Mouse (Mus musculus): Measurements from ENCODE around the gene Strbp.

Strbp gene

GRCm38 (mm10) chr2:37451667-37452375 lies 251.8 kb downstream of the Strbp start:
- 0 out of 2 replicates have a peak, but pooled peaks cover 2% of the 10 kb centered on the region for H3K36me3 ChIP-seq (ENCODE audit: control insufficient read depth, insufficient read depth, low read length, poor library complexity, severe bottlenecking)
- DNase-seq (ENCODE audit: low read depth, low spot score), result peak; percentile 96
- no peaks in the 10 kb centered on the region for H3K27me3 ChIP-seq (ENCODE audit: control insufficient read depth, insufficient read depth, low read length, poor library complexity, severe bottlenecking)

DNA sequence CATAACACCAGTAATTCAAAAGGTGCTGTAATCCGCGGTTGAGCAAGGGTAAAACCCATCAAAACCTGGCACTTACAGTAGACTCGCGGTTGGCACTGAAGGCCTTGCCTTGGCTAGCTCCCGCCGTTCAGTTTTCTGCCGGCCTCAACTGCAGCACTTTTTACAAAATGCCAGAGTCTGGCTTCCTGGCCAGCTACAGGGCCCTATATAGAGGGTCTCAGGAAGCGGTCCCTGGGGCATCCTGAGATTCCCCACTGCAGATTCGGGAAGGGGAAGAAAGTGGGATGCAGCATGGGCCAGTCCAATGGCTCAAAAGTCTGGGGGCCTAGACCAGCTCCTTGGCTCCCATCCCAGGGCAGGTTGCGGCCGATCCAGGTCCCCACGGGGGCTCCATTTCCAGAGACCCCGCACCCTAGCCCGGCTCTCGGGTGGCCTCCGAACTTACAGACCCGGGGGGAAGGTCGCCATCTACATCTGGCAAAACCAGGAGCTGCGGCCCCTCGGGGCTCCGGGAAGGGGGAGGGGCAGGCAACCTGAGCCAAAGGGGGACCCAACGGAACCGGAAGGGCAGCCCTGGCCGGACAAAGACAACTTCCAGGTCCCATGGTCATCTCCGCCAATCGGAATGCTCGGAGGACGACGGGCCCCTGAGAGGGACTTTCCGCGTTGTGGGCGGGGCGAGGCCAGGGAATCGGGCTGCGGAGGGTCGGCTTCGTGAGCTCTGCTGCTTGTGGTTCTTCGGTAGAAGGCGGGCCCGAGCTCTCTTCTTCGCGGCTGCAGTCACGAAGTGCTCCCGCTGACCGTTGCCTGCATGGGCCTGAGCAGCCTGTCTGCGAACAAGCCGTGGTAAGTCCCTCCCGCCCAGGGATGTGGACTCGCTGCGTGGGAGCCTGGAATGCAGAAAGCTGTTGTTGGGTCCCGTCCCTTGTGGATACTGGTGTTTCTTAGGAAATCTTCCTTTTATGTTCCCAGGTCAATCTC lies 260.8 kb downstream of the Strbp start, which contains the start of the genes Zbtb26, Zbtb6 and Rabgap1:
Gene Zbtb26, minus strand, starts transcription at position 525 of the 981 bp plus-strand sequence.
Gene Zbtb6, minus strand, starts transcription at position 561 of the 981 bp plus-strand sequence.
Gene Rabgap1, plus strand, starts transcription at position 669 of the 981 bp plus-strand sequence.
- H3K27me3 ChIP-seq (ENCODE audit: control insufficient read depth, insufficient read depth, low read length, poor library complexity, severe bottlenecking), result no peaks in the 10 kb centered on the region
- DNase-seq (ENCODE audit: low read depth, low spot score), result peak; percentile 93
- no peaks in the 10 kb centered on the region for H3K36me3 ChIP-seq (ENCODE audit: control insufficient read depth, insufficient read depth, low read length, poor library complexity, severe bottlenecking)

Measured in splenic B cell, adult 2 months (primary cell).